Mouse (Mus musculus): ENCODE measurements at regions not wholly inside any gene's neighbourhood (a gene's known extent, or its start where the extent isn't known, plus 50 kb on each side); places are given as distances from the start of the nearest gene placed in this dataset.

DNA sequence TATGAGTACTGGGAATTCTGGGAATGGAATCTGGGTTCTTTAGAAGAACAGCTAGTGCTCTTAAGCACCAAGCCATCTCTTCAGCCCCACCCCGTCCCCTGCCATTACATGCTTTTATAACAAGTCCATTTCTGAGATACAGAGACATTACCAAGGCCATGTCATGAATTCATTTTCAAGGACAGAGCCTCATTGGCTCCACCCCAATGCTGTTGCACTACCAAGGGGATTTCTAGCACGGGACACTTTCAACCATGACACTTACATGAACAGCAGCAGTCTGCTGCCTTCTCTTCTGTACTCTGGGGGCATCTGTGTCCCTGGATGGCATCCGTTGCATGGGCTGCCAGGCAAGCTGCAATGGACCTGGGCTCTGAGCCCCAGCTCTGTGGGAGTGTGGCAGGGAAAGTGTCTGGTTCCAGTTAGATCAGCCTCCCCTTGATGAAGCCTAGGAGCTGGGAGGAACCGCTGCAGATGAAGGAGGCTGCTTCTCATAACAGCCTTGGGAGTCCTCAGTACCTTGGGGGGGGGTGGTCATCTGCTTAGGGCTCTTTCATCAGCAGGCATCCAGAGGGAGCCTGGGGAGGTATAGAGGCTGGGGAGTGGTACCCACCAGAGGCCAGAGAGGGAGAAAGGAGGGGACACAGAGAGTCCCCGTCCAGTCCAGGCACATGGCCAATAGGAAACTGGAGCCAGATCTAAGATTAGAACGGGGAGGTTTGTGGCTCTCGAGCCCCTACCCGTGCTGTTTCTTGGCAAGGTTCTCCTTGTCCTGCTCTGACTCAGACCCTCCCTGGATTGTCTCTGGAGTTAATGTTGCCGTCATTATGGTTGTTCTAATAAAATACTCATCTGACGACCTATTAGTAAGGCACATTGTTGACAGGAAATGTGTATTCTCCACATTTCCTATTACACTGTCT is 52.4 kb upstream of the Ctbp2 start:
- ATAC-seq (replicated peaks; ENCODE audit: poor library complexity), result no peak

Data from megakaryocyte progenitor cell, adult 5-6 weeks (primary cell).